Comparison of ENCODE assay signal across 8 mouse cellular contexts in the genomic region with DNA sequence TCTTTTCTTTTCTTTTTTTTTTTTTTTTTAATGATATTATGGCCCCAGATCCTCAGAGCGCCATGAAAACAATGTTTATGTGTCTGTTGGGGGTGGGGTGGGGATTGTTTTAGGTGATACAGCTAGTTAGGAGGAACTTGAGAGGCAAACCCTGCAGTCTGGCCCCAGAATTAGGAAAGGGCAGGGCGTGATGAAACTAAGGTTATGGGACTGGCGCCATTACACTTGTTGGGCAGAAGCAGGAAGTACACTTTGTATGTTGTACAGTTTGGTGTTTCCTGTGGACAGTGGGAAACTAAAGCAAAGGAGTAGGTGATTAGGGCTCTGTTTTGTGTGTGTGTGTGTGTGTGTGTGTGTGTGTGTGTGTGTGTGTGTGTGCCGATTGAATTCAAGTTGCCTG. TPM values are rescaled to one million over a fixed set of nuclear protein-coding genes. Genes with fewer than 3 reads are reported as not detected.
DNase-seq lines count a peak whose midpoint lies in the region; ATAC-seq lines count a peak whose summit lies in the region.

No protein-coding gene starts in this region.

- H3K9me3 ChIP-seq in kidney, embryonic 15.5 days (replicated peaks) = no peaks in the 10 kb centered on the region
- H3K9me3 ChIP-seq in embryonic facial prominence, embryonic 13.5 days = no peaks in the 10 kb centered on the region
- H3K9me3 ChIP-seq in intestine, embryonic 14.5 days (ENCODE audit: control insufficient read depth, low read length) = no peaks in the 10 kb centered on the region

- H3K27ac ChIP-seq in kidney, embryonic 15.5 days = peak overlapping the region; percentile 62
- no peak overlapping the region for H3K27ac ChIP-seq in embryonic facial prominence, embryonic 13.5 days
- H3K27ac ChIP-seq in intestine, embryonic 14.5 days (ENCODE audit: low read depth) = no peak overlapping the region

- 35% methylated on average over 4 of the region's 4 CpGs for WGBS in kidney, embryonic 15.5 days
- 45% methylated on average over 4 of the region's 4 CpGs for WGBS in embryonic facial prominence, embryonic 13.5 days
- 43% methylated on average over 4 of the region's 4 CpGs for WGBS in intestine, embryonic 14.5 days

- peak overlapping the region; percentile 70 for H3K4me2 ChIP-seq in kidney, embryonic 15.5 days
- H3K4me2 ChIP-seq in embryonic facial prominence, embryonic 13.5 days = peak overlapping the region; percentile 68
- H3K4me2 ChIP-seq in intestine, embryonic 14.5 days (ENCODE audit: low read length) = peak overlapping the region; percentile 59

- 0 out of 2 replicates have a peak overlapping the region, but pooled peaks have one; percentile 11 for H3K9ac ChIP-seq in kidney, embryonic 15.5 days
- H3K9ac ChIP-seq in embryonic facial prominence, embryonic 13.5 days = peak overlapping the region; percentile 52; the same call in 1 of the 2 replicates
- no peak overlapping the region for H3K9ac ChIP-seq in intestine, embryonic 14.5 days (ENCODE audit: low read length)

- no peak for ATAC-seq in kidney, embryonic 15.5 days (replicated peaks; ENCODE audit: low FRiP score)
- ATAC-seq in embryonic facial prominence, embryonic 13.5 days (ENCODE audit: insufficient number of reproducible peaks, insufficient read depth, low FRiP score, low TSS enrichment, low read depth) = no peak
- ATAC-seq in intestine, embryonic 14.5 days (replicated peaks; ENCODE audit: low FRiP score, low TSS enrichment, low read depth) = no peak

- peak overlapping the region; percentile 99 for H3K4me3 ChIP-seq in kidney, embryonic 15.5 days (replicated peaks)
- H3K4me3 ChIP-seq in embryonic facial prominence, embryonic 13.5 days = peak overlapping the region; percentile 97
- H3K4me3 ChIP-seq in intestine, embryonic 14.5 days (ENCODE audit: low read depth, low read length) = peak overlapping the region; percentile 83; the same call in 1 of the 2 replicates

- H3K4me1 ChIP-seq in kidney, embryonic 15.5 days = peaks cover 17% of the 10 kb centered on the region
- peaks cover 22% of the 10 kb centered on the region for H3K4me1 ChIP-seq in embryonic facial prominence, embryonic 13.5 days
- H3K4me1 ChIP-seq in intestine, embryonic 14.5 days (replicated peaks; ENCODE audit: control insufficient read depth, insufficient read depth, low read length) = peaks cover 11% of the 10 kb centered on the region; the same call in 1 of the 2 replicates

- H3K27me3 ChIP-seq in kidney, embryonic 15.5 days = no peaks in the 10 kb centered on the region
- no peaks in the 10 kb centered on the region for H3K27me3 ChIP-seq in embryonic facial prominence, embryonic 13.5 days
- H3K27me3 ChIP-seq in intestine, embryonic 14.5 days (replicated peaks; ENCODE audit: control insufficient read depth, insufficient read depth, low read length) = no peaks in the 10 kb centered on the region

- H3K36me3 ChIP-seq in kidney, embryonic 15.5 days = peaks cover 38% of the 10 kb centered on the region
- H3K36me3 ChIP-seq in embryonic facial prominence, embryonic 13.5 days = peaks cover 16% of the 10 kb centered on the region
- H3K36me3 ChIP-seq in intestine, embryonic 14.5 days (ENCODE audit: control insufficient read depth, insufficient read depth, low read length) = peaks cover 39% of the 10 kb centered on the region

- intact Hi-C loops in gastrocnemius, postnatal 36 days (cut with DNase I) = loop anchor here (5.0 kb wide), 1 partner anchor 322 kb away; no protein-coding TSS in a partner anchor

- DNase-seq in kidney, postnatal 36 days = no peak
- peak; percentile 58 for DNase-seq in intestine, embryonic 14.5 days (ENCODE audit: low spot score)
- peak; percentile 81 for DNase-seq in lung, postnatal 36 days
- peak; percentile 55 to 67 for DNase-seq in spleen, postnatal 4 days (ENCODE audit: low spot score in 2 of 2)
- no peak for DNase-seq in gastrocnemius, postnatal 36 days
- DNase-seq in testis, postnatal 10 days (ENCODE audit: low spot score) = no peak

RNA-seq across cellular contexts. Expression of a gene that starts 0.8 kb away (rescaled TPM):
- polyA plus RNA-seq in kidney, embryonic 15.5 days (2015; fragmentation: Nextera tagmentation; extraction: Ambion mirVana) = 22.3 and 23.0 TPM in 2 replicates
- 26.4 and 28.7 TPM in 2 replicates for polyA plus RNA-seq in embryonic facial prominence, embryonic 13.5 days (2015; fragmentation: Nextera tagmentation; extraction: Ambion mirVana)
- polyA plus RNA-seq in intestine, embryonic 14.5 days (2014; fragmentation: Nextera tagmentation; extraction: Ambion mirVana) = 16.5 and 17.2 TPM in 2 replicates
- 100 to 1,000 TPM in 1 of 2 experiments, 10 to 100 TPM in 1; 86.2 to 105 TPM for total RNA-seq in gastrocnemius, postnatal 36 days (2021)

RNA-seq across cellular contexts. Expression of a gene that starts 34.7 kb away (rescaled TPM):
- 323 and 334 TPM in 2 replicates for polyA plus RNA-seq in kidney, embryonic 15.5 days (2015; fragmentation: Nextera tagmentation; extraction: Ambion mirVana)
- polyA plus RNA-seq in embryonic facial prominence, embryonic 13.5 days (2015; fragmentation: Nextera tagmentation; extraction: Ambion mirVana) = 298 and 306 TPM in 2 replicates
- polyA plus RNA-seq in intestine, embryonic 14.5 days (2014; fragmentation: Nextera tagmentation; extraction: Ambion mirVana) = 344 TPM in 2 replicates
- 100 to 1,000 TPM; 103 to 110 TPM for total RNA-seq in gastrocnemius, postnatal 36 days (2021)

RNA-seq across cellular contexts. Expression of a gene that starts 51.6 kb away (rescaled TPM):
- polyA plus RNA-seq in kidney, embryonic 15.5 days (2015; fragmentation: Nextera tagmentation; extraction: Ambion mirVana) = 2.8 and 3.4 TPM in 2 replicates
- 0.70 and 0.87 TPM in 2 replicates for polyA plus RNA-seq in embryonic facial prominence, embryonic 13.5 days (2015; fragmentation: Nextera tagmentation; extraction: Ambion mirVana)
- polyA plus RNA-seq in intestine, embryonic 14.5 days (2014; fragmentation: Nextera tagmentation; extraction: Ambion mirVana) = 2.1 and 2.5 TPM in 2 replicates
- total RNA-seq in gastrocnemius, postnatal 36 days (2021) = 1 to 10 TPM in 1 of 2 experiments, under 1 TPM in 1; 0.72 to 1.0 TPM

RNA-seq across cellular contexts. Expression of a gene that starts 51.7 kb away (rescaled TPM):
- polyA plus RNA-seq in kidney, embryonic 15.5 days (2015; fragmentation: Nextera tagmentation; extraction: Ambion mirVana) = 59.5 and 65.4 TPM in 2 replicates
- 43.2 and 45.4 TPM in 2 replicates for polyA plus RNA-seq in embryonic facial prominence, embryonic 13.5 days (2015; fragmentation: Nextera tagmentation; extraction: Ambion mirVana)
- polyA plus RNA-seq in intestine, embryonic 14.5 days (2014; fragmentation: Nextera tagmentation; extraction: Ambion mirVana) = 52.7 and 53.5 TPM in 2 replicates
- 10 to 100 TPM; 38.0 to 38.6 TPM for total RNA-seq in gastrocnemius, postnatal 36 days (2021)

Comparison
In these comparisons a context has a peak if more than half of its experiments do, and no peak if none do; other contexts are left out.
1. DNase-seq: peak in intestine, embryonic 14.5 days (single experiment), lung, postnatal 36 days (single experiment) and spleen, postnatal 4 days (2 of 2); none in kidney, postnatal 36 days (0 of 2), gastrocnemius, postnatal 36 days (0 of 2) and testis, postnatal 10 days (single experiment).
2. Peak in every context shown above with its lines, with median percentiles within 50 percentile points of each other: H3K4me2 ChIP-seq and H3K4me3 ChIP-seq.